Comparison of ENCODE assay signal across 8 mouse cellular contexts in the genomic region with DNA sequence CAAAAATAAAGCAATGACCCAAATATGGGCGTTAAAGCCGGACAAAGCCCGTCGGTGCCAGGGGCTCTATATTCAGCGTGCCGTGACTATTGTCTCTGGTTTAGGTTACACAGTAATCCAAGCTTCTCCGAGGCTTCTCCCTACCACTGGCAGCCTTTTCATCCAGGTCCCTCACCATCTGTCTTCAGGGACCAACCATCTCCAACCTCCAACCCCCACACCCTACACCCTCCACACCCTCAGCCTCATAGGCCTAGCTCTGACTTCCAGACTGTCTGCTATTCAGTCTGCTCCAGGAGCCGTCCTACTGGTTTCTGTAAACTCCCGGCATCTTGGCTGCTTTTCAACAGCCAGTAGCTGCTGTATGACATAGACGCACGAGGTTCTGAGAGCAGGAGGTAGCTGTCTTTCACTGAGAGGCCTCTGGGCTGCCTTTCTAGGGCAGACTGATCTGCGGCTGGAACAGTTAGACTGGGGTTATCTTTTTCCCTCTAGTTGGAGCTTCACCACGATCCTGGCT. TPM values are rescaled to one million over a fixed set of nuclear protein-coding genes. Genes with fewer than 3 reads are reported as not detected.
DNase-seq lines count a peak whose midpoint lies in the region; ATAC-seq and TF ChIP-seq lines count a peak whose summit lies in the region.

No protein-coding gene starts in this region.

- H3K9me3 ChIP-seq in embryonic facial prominence, embryonic 14.5 days (ENCODE audit: control insufficient read depth, low read length) = no peaks in the 10 kb centered on the region
- H3K9me3 ChIP-seq in heart, embryonic 13.5 days = no peaks in the 10 kb centered on the region
- no peaks in the 10 kb centered on the region for H3K9me3 ChIP-seq in liver, embryonic 13.5 days (replicated peaks)
- no peaks in the 10 kb centered on the region for H3K9me3 ChIP-seq in neural tube, embryonic 13.5 days

- H3K27ac ChIP-seq in testis, adult 2 months (ENCODE audit: control insufficient read depth, insufficient read depth, low read depth, low read length) = peak overlapping the region; percentile 76
- peak overlapping the region; percentile 99 for H3K27ac ChIP-seq in embryonic facial prominence, embryonic 14.5 days (replicated peaks; ENCODE audit: low read depth, low read length)
- H3K27ac ChIP-seq in heart, embryonic 13.5 days (replicated peaks) = peak overlapping the region; percentile 97
- H3K27ac ChIP-seq in liver, embryonic 13.5 days = peak overlapping the region; percentile 92
- peak overlapping the region; percentile 98 for H3K27ac ChIP-seq in neural tube, embryonic 13.5 days (replicated peaks)

- TF ChIP-seq CTCF in testis, adult 2 months (IDR thresholded peaks at IDR 0.05; ENCODE audit: control insufficient read depth, insufficient read depth, insufficient replicate concordance, low read depth, low read length) = no peak

- H3K4me3 ChIP-seq in testis, adult 2 months (ENCODE audit: control insufficient read depth, low read depth, low read length) = peak overlapping the region; percentile 76
- H3K4me3 ChIP-seq in embryonic facial prominence, embryonic 14.5 days (ENCODE audit: low read depth, low read length) = peak overlapping the region; percentile 54; the same call in 1 of the 2 replicates
- peak overlapping the region; percentile 47 for H3K4me3 ChIP-seq in heart, embryonic 13.5 days
- 0 out of 2 replicates have a peak overlapping the region, but pooled peaks have one; percentile 72 for H3K4me3 ChIP-seq in liver, embryonic 13.5 days (replicated peaks)
- no peak overlapping the region for H3K4me3 ChIP-seq in neural tube, embryonic 13.5 days

- no peaks in the 10 kb centered on the region for H3K36me3 ChIP-seq in testis, adult 2 months (ENCODE audit: control insufficient read depth, insufficient read depth, low read length)
- no peaks in the 10 kb centered on the region for H3K36me3 ChIP-seq in embryonic facial prominence, embryonic 14.5 days (ENCODE audit: control insufficient read depth, insufficient read depth, low read length)
- no peaks in the 10 kb centered on the region for H3K36me3 ChIP-seq in heart, embryonic 13.5 days
- no peaks in the 10 kb centered on the region for H3K36me3 ChIP-seq in liver, embryonic 13.5 days
- H3K36me3 ChIP-seq in neural tube, embryonic 13.5 days = no peaks in the 10 kb centered on the region

- DNase-seq in testis, postnatal 10 days (ENCODE audit: low spot score) = no peak
- peak; percentile 96 for DNase-seq in embryonic facial prominence, embryonic 14.5 days (ENCODE audit: low spot score)
- DNase-seq in kidney, postnatal 10 days = peak; percentile 74
- no peak for DNase-seq in liver, embryonic 13.5 days

- WGBS in embryonic facial prominence, embryonic 14.5 days = 17% methylated on average over 13 of the region's 13 CpGs
- 26% methylated on average over 13 of the region's 13 CpGs for WGBS in heart, embryonic 13.5 days
- 62% methylated on average over 13 of the region's 13 CpGs for WGBS in liver, embryonic 13.5 days (ENCODE audit: insufficient replicate concordance)
- 10% methylated on average over 13 of the region's 13 CpGs for WGBS in neural tube, embryonic 13.5 days

- no peaks in the 10 kb centered on the region for H3K27me3 ChIP-seq in testis, adult 2 months (ENCODE audit: control insufficient read depth, insufficient read depth, low read length)
- no peaks in the 10 kb centered on the region for H3K27me3 ChIP-seq in embryonic facial prominence, embryonic 14.5 days (replicated peaks; ENCODE audit: control insufficient read depth, insufficient read depth, low read length)
- no peaks in the 10 kb centered on the region for H3K27me3 ChIP-seq in heart, embryonic 13.5 days (replicated peaks)
- no peaks in the 10 kb centered on the region for H3K27me3 ChIP-seq in liver, embryonic 13.5 days
- H3K27me3 ChIP-seq in neural tube, embryonic 13.5 days = no peaks in the 10 kb centered on the region

- no peak for TF ChIP-seq POLR2A in testis, adult 2 months (IDR thresholded peaks at IDR 0.05; ENCODE audit: control insufficient read depth, low read depth, low read length)

- peak; percentile 70 for ATAC-seq in embryonic facial prominence, embryonic 14.5 days (ENCODE audit: low read depth)
- ATAC-seq in heart, embryonic 13.5 days (ENCODE audit: extremely low read depth, insufficient number of reproducible peaks, low FRiP score, low TSS enrichment) = no peak; the same call in 1 of the 2 replicates
- no peak for ATAC-seq in liver, embryonic 13.5 days (ENCODE audit: low read depth)
- peak; percentile 26 for ATAC-seq in neural tube, embryonic 13.5 days (ENCODE audit: low read depth)
- no peak for ATAC-seq in megakaryocyte-erythroid progenitor cell, adult 5-6 weeks (replicated peaks; ENCODE audit: low FRiP score, low TSS enrichment, poor library complexity, severe bottlenecking)

- H3K9ac ChIP-seq in embryonic facial prominence, embryonic 14.5 days (ENCODE audit: low read depth, low read length) = peak overlapping the region; percentile 87
- peak overlapping the region; percentile 84 for H3K9ac ChIP-seq in heart, embryonic 13.5 days
- peak overlapping the region; percentile 83; the same call in 1 of the 2 replicates for H3K9ac ChIP-seq in liver, embryonic 13.5 days
- H3K9ac ChIP-seq in neural tube, embryonic 13.5 days = peak overlapping the region; percentile 80

- H3K4me1 ChIP-seq in testis, adult 2 months (ENCODE audit: control insufficient read depth, insufficient read depth, low read length) = peaks cover 24% of the 10 kb centered on the region
- H3K4me1 ChIP-seq in embryonic facial prominence, embryonic 14.5 days (ENCODE audit: control insufficient read depth, insufficient read depth, low read length) = peaks cover 27% of the 10 kb centered on the region
- H3K4me1 ChIP-seq in heart, embryonic 13.5 days = peaks cover 72% of the 10 kb centered on the region
- peaks cover 72% of the 10 kb centered on the region for H3K4me1 ChIP-seq in liver, embryonic 13.5 days (replicated peaks)
- H3K4me1 ChIP-seq in neural tube, embryonic 13.5 days (replicated peaks) = peaks cover 75% of the 10 kb centered on the region

- H3K4me2 ChIP-seq in embryonic facial prominence, embryonic 14.5 days (ENCODE audit: low read depth, low read length) = peak overlapping the region; percentile 85
- H3K4me2 ChIP-seq in heart, embryonic 13.5 days = peak overlapping the region; percentile 69
- peak overlapping the region; percentile 93 for H3K4me2 ChIP-seq in liver, embryonic 13.5 days
- H3K4me2 ChIP-seq in neural tube, embryonic 13.5 days = peak overlapping the region; percentile 70

RNA-seq across cellular contexts. Expression of gene Tex44, which starts 9.2 kb away (rescaled TPM):
- polyA plus RNA-seq in testis, adult 2 months (2012; rRNA removed) = 140 and 142 TPM in 2 replicates
- not detected in 2 replicates for polyA plus RNA-seq in embryonic facial prominence, embryonic 14.5 days (2014; fragmentation: Nextera tagmentation; extraction: Ambion mirVana)
- polyA plus RNA-seq in heart, embryonic 13.5 days (2015; fragmentation: Nextera tagmentation; extraction: Ambion mirVana) = not detected in 2 replicates
- polyA plus RNA-seq in liver, embryonic 13.5 days (2015; fragmentation: Nextera tagmentation; extraction: Ambion mirVana) = not detected in 2 replicates
- polyA plus RNA-seq in neural tube, embryonic 13.5 days (2015; fragmentation: Nextera tagmentation; extraction: Ambion mirVana) = not detected in 2 replicates
- total RNA-seq in megakaryocyte-erythroid progenitor cell, adult 5-6 weeks (2014; fragmentation: Nextera tagmentation) = not detected in 2 replicates
- total RNA-seq in megakaryocyte-erythroid progenitor cell, adult 5-6 weeks (2017) = not detected in 2 replicates

RNA-seq across cellular contexts. Expression of gene Nmur1, which starts 9.3 kb away (rescaled TPM):
- 11.7 and 23.8 TPM in 2 replicates for polyA plus RNA-seq in testis, adult 2 months (2012; rRNA removed)
- not detected in 2 replicates for polyA plus RNA-seq in embryonic facial prominence, embryonic 14.5 days (2014; fragmentation: Nextera tagmentation; extraction: Ambion mirVana)
- not detected in 2 replicates for polyA plus RNA-seq in heart, embryonic 13.5 days (2015; fragmentation: Nextera tagmentation; extraction: Ambion mirVana)
- polyA plus RNA-seq in liver, embryonic 13.5 days (2015; fragmentation: Nextera tagmentation; extraction: Ambion mirVana) = not detected in 2 replicates
- polyA plus RNA-seq in neural tube, embryonic 13.5 days (2015; fragmentation: Nextera tagmentation; extraction: Ambion mirVana) = 0.49 TPM in 1 of 2 replicates, not detected in the other
- not detected in 2 replicates for total RNA-seq in megakaryocyte-erythroid progenitor cell, adult 5-6 weeks (2014; fragmentation: Nextera tagmentation)
- not detected in 2 replicates for total RNA-seq in megakaryocyte-erythroid progenitor cell, adult 5-6 weeks (2017)

Comparison
In these comparisons a context has a peak if more than half of its experiments do, and no peak if none do; other contexts are left out.
1. DNase-seq: peak in embryonic facial prominence, embryonic 14.5 days (single experiment) and kidney, postnatal 10 days (single experiment); none in testis, postnatal 10 days (single experiment) and liver, embryonic 13.5 days (single experiment).
2. ATAC-seq: peak in embryonic facial prominence, embryonic 14.5 days (single experiment) and neural tube, embryonic 13.5 days (single experiment); none in heart, embryonic 13.5 days (single experiment), liver, embryonic 13.5 days (single experiment) and megakaryocyte-erythroid progenitor cell, adult 5-6 weeks (single experiment).
3. RNA of gene Tex44, which starts 9.2 kb away (polyA plus RNA-seq): 140 to 142 TPM in testis, adult 2 months; not detected in embryonic facial prominence, embryonic 14.5 days, not detected in heart, embryonic 13.5 days, not detected in liver, embryonic 13.5 days and not detected in neural tube, embryonic 13.5 days; every median in the first group is over 100 times any median in the second.
4. Peak in every context shown above with its lines, with median percentiles within 50 percentile points of each other: H3K27ac ChIP-seq, H3K4me2 ChIP-seq and H3K9ac ChIP-seq.